Mouse (Mus musculus): Measurements from ENCODE around the gene Borcs6. TPM values are rescaled to one million over a fixed set of nuclear protein-coding genes. Genes with fewer than 3 reads are reported as not detected.

Gene Borcs6
- 2.3 TPM for polyA plus RNA-seq (2014; fragmentation: Illumina TruSeq; extraction: RNeasy Lipid Tissue Mini Kit (QIAGEN cat#74804); ENCODE audit: low replicate concordance)

DNA sequence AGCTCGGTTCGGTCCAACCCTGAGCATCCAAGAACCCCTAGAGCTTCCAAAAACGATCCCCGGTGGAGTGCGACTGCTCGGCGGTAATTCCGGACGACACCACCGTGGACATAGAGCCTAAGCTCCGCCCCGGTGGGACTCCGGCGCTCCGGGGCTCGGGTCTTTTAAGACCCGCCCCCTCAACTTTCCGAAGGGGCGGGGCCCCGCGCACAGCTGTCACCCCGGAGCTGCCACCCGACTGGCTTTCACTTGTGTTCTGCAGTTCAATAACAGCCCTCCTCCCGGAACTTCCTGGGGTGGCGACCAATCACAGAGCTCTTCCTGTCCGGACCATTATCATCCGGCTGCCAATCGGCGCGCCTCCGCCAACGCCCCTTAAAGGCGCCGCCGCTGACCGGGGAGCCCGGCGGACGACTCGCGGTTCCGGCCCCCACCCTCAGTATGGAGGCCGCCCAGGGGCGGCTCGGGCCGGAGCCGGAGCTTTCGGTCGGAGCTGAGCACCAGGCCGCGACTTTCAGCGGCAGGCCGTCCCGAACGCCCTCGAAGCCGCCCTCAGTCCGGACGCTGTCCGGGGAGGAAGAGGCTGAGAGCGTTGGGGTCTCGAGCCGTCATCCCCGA lies at the start of gene Borcs6:
Gene Borcs6, plus strand, starts transcription at position 361 of the 618 bp plus-strand sequence.

DNA sequence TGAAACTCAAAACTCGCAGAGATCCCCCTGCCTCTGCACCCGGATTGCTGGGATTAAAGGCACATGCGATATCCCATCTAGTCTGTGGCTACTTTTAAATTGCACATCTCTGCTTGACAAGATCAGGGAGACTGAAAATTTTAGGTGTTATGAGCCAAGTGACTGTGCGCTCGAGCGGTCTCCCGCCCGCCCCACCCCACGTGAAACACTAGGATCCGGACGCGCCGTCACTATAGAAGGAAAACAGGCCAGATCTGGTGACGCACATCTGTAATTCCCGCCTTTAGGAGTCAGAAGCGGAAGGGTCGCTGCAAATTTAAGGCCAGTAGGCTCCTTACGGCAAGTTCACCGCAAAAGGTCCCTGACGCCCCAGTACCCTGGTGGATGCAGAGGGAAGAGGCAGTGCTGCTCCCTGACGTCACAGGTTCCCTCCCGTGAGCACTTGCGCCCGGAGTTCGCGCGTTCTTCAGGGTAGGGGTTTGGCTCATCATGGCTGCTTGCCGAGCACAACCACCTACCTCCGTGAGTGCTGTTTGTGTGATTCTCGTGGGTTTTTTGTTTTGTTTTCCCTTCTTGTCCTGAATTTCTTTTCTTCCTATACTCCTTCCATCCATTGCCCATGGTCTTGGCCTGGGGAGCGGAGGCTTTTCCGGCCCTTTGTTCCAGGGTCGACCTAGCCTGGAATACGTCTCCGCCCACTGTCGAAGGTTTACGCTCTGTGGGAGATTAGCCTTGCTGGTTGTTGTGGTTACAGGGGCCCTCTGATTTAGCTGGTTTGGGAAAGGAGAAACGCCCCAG lies 43.7 kb upstream of the Borcs6 start, which contains the start of gene Ctc1:
Gene Ctc1, plus strand, starts transcription at position 268 of the 798 bp plus-strand sequence.

DNA sequence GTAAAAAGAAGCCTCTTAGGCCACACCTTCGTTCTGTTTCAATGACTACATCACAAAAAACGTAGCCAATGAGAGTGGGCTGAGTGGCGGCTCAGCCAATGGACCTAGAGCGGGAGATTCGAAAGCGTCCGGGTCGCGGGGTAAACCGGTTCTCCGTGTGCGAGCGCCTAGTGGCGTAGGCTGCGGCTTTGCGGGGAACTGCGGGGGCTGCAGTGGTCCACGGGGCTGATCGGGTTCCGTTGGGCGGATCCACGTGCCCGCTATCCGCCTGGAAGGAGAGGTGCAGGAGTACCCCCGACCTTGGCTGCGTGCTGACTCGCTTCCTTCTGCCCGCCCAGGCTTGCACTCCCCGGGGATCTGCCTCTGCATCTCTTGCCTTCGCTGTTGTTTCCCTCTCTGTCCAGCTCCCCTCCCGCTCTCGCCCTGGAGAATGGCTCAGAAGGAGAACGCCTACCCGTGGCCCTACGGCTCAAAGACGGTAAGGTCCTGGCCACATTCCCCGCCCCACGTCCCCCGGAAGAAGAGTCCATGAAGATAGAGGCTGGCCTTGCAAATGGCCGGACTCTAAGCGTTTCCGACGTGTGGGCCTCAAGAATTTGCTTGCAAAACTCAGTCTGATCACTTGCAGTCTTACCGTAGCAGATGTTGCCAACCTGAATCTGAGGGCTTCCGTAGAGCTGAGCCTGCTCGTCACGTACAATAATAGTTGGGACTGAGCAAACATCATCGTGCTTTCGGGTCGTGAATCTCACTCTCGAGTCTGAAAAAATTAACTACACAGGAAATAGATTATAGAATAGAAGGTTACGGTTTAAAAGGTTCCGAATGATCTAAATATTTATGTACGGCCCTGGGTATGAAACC lies 13.8 kb upstream of the Borcs6 start, which contains the start of gene Aurkb:
Gene Aurkb, plus strand, starts transcription at position 117 of the 864 bp plus-strand sequence.

DNA sequence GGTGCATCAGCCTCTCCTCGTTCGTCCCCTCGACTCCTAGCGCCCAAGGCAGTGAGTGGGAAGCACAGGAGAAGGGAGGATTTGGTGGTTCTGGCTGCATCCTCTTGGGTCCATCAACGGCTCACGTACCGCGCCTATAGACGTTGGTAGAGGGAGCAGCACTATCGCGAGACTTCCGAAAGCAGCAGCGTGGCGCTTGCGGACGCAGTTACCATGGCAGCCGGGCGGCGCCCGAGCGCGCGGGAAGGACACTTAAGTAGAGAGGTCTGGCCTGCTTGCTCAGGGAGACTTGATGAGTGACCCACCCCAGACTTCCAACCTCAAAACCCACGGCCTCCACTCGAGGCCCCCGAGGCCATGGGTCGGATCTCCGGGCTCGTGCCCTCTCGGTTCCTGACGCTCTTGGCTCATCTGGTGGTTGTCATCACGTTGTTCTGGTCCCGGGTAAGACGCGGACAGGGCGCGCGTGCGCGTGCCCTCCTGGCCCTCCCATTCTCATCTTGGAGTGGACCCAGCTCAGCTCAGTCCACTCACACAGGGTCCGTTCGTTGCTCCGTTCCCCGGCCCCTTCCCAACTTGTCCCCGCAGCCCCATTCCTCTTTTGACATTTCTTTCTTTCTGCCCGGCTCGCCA lies 11.2 kb downstream of the Borcs6 start, which contains the start of gene Tmem107:
Gene Tmem107, plus strand, starts transcription at position 217 of the 633 bp plus-strand sequence.

DNA sequence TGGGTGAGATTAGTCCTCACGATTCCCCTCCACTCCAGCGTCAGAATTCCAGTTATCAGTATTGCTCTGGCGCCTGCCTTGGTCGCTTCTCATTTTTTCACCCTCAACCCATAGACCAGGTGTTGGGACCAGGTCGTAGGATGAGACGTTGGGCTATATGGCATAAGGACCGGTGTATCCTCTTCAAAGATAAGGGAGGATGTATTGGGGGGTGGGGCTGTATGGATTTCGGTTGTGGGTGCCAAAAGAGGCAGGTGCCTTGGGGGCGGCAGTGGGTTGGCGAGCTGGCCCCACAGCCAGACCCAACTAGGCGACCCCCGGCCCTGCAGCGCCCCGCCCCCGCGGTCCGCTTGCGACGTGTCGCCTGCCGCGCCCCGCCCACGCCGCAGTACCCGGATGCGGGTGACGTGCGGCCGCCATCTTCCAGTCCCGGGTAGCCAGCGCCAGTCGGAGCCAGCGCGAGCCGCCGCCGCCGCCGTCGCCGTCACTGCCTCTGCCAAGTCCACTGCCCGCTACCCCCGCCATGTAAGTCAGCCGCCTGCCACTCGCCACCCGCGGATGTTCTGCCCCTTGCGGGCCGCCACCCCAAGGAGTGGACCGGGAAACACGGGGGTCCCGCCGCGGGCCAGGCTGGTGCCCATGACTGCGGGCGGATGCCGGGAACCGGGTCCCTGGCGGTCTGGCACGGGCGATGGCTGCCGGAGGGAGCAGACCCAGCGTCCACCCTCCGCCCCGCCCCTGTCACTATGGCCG lies 28.8 kb downstream of the Borcs6 start, which contains the start of gene Vamp2:
Gene Vamp2, plus strand, starts transcription at position 388 of the 753 bp plus-strand sequence.

DNA sequence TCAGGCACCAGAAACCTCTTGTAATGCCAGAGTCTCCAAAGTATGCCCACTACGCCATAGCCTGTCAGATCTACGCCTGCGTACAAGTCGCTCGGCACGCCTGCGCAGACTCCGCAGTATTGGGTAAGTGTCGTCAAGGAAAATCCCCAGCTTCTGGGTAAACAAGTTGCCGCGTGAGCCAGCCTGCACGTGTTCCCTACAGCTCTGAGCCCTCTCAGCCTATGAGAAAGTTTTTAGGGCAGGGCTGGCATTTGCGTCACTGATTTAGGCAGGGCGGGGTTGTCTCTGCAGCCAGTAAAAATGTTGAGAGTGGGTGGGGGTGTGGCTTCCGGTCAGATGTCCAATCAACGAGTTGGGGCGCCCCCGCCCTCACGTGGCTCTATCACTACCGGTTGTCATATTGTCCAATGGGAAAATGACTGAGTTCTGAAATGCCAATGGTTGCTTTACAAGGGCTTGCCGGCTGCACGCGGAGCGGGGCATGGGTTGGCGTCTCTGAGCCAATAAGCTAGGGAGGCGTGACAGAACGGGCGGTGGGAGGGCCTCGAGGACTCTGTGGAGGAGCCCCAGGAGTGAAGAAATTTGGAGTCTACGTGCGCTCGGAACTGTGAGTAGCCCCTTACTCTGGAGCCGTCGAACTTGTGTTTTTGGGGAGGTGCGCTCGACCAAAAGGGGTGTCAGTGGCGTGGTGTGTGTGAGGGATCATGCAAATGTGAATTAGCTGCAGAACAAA lies 35.3 kb downstream of the Borcs6 start, which contains the start of gene Per1:
Gene Per1, plus strand, starts transcription at position 521 of the 733 bp plus-strand sequence.

Other genes starting within 250 kb of the Borcs6 start
- gene Ndel1, start 187.9 kb upstream of the Borcs6 start, polyA plus RNA-seq (2014; fragmentation: Illumina TruSeq; extraction: RNeasy Lipid Tissue Mini Kit (QIAGEN cat#74804); ENCODE audit: low replicate concordance), result 79.4 TPM
- not detected for gene Rnf222, start 171.2 kb upstream of the Borcs6 start, polyA plus RNA-seq (2014; fragmentation: Illumina TruSeq; extraction: RNeasy Lipid Tissue Mini Kit (QIAGEN cat#74804); ENCODE audit: low replicate concordance)
- gene Rpl26, start 158.1 kb upstream of the Borcs6 start, polyA plus RNA-seq (2014; fragmentation: Illumina TruSeq; extraction: RNeasy Lipid Tissue Mini Kit (QIAGEN cat#74804); ENCODE audit: low replicate concordance), result 49.2 TPM
- gene Odf4, start 132.6 kb upstream of the Borcs6 start, polyA plus RNA-seq (2014; fragmentation: Illumina TruSeq; extraction: RNeasy Lipid Tissue Mini Kit (QIAGEN cat#74804); ENCODE audit: low replicate concordance), result not detected
- gene Arhgef15, start 102.2 kb upstream of the Borcs6 start, polyA plus RNA-seq (2014; fragmentation: Illumina TruSeq; extraction: RNeasy Lipid Tissue Mini Kit (QIAGEN cat#74804); ENCODE audit: low replicate concordance), result 1.0 TPM
- 7.0 TPM for gene Slc25a35, start 91.6 kb upstream of the Borcs6 start, polyA plus RNA-seq (2014; fragmentation: Illumina TruSeq; extraction: RNeasy Lipid Tissue Mini Kit (QIAGEN cat#74804); ENCODE audit: low replicate concordance)
- 3.4 TPM for gene Rangrf, start 84.5 kb upstream of the Borcs6 start, polyA plus RNA-seq (2014; fragmentation: Illumina TruSeq; extraction: RNeasy Lipid Tissue Mini Kit (QIAGEN cat#74804); ENCODE audit: low replicate concordance)
- gene Pfas, start 51.3 kb upstream of the Borcs6 start, polyA plus RNA-seq (2014; fragmentation: Illumina TruSeq; extraction: RNeasy Lipid Tissue Mini Kit (QIAGEN cat#74804); ENCODE audit: low replicate concordance), result 4.7 TPM
- gene Ctc1, start 43.8 kb upstream of the Borcs6 start, polyA plus RNA-seq (2014; fragmentation: Illumina TruSeq; extraction: RNeasy Lipid Tissue Mini Kit (QIAGEN cat#74804); ENCODE audit: low replicate concordance), result 1.7 TPM
- 6.3 TPM for gene Aurkb, start 14.1 kb upstream of the Borcs6 start, polyA plus RNA-seq (2014; fragmentation: Illumina TruSeq; extraction: RNeasy Lipid Tissue Mini Kit (QIAGEN cat#74804); ENCODE audit: low replicate concordance)
- 1.7 TPM for gene Tmem107, start 11.1 kb downstream of the Borcs6 start, polyA plus RNA-seq (2014; fragmentation: Illumina TruSeq; extraction: RNeasy Lipid Tissue Mini Kit (QIAGEN cat#74804); ENCODE audit: low replicate concordance)
- 53.2 TPM for gene Vamp2, start 28.8 kb downstream of the Borcs6 start, polyA plus RNA-seq (2014; fragmentation: Illumina TruSeq; extraction: RNeasy Lipid Tissue Mini Kit (QIAGEN cat#74804); ENCODE audit: low replicate concordance)
- not detected for gene Per1, start 35.5 kb downstream of the Borcs6 start, polyA plus RNA-seq (2014; fragmentation: Illumina TruSeq; extraction: RNeasy Lipid Tissue Mini Kit (QIAGEN cat#74804); ENCODE audit: low replicate concordance)
- not detected for gene Hes7, start 60.7 kb downstream of the Borcs6 start, polyA plus RNA-seq (2014; fragmentation: Illumina TruSeq; extraction: RNeasy Lipid Tissue Mini Kit (QIAGEN cat#74804); ENCODE audit: low replicate concordance)
- not detected for gene 9130213A22Rik, start 62.9 kb downstream of the Borcs6 start, polyA plus RNA-seq (2014; fragmentation: Illumina TruSeq; extraction: RNeasy Lipid Tissue Mini Kit (QIAGEN cat#74804); ENCODE audit: low replicate concordance)
- gene Aloxe3, start 66.2 kb downstream of the Borcs6 start, polyA plus RNA-seq (2014; fragmentation: Illumina TruSeq; extraction: RNeasy Lipid Tissue Mini Kit (QIAGEN cat#74804); ENCODE audit: low replicate concordance), result not detected
- gene Alox12b, start 97.3 kb downstream of the Borcs6 start, polyA plus RNA-seq (2014; fragmentation: Illumina TruSeq; extraction: RNeasy Lipid Tissue Mini Kit (QIAGEN cat#74804); ENCODE audit: low replicate concordance), result not detected
- gene Alox8, start 138.1 kb downstream of the Borcs6 start, polyA plus RNA-seq (2014; fragmentation: Illumina TruSeq; extraction: RNeasy Lipid Tissue Mini Kit (QIAGEN cat#74804); ENCODE audit: low replicate concordance), result not detected
- not detected for gene Gucy2e, start 177.3 kb downstream of the Borcs6 start, polyA plus RNA-seq (2014; fragmentation: Illumina TruSeq; extraction: RNeasy Lipid Tissue Mini Kit (QIAGEN cat#74804); ENCODE audit: low replicate concordance)